Mouse (Mus musculus): Measurements from ENCODE around the gene Tbxa2r.

Gene Tbxa2r

DNA sequence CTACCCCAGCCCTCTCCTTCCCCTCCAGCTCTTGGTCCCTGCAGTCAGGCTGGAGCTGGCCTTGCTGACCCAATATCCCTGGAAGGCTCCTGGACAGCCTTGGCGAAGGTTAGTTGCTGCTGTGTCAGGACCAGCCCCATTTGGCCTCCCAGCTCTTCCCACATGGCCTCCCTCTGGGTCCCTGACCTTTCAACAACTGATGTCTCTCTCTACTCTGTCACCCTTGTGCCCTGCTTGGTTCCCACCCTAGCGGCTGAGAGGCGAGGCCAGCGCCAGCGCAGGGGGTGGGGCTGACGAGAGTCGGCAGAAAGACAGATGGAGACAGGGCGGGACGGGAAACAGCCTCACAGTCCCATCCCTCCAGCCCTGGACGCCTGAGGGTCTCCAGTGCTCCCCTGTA lies at the start of gene Tbxa2r:
Tbxa2r (plus strand) TSS at position 346 of the 400 bp plus-strand sequence.
- peak in 1 of 2 experiments; percentile 74 for DNase-seq (ENCODE audit: low spot score in 2 of 2)

DNA sequence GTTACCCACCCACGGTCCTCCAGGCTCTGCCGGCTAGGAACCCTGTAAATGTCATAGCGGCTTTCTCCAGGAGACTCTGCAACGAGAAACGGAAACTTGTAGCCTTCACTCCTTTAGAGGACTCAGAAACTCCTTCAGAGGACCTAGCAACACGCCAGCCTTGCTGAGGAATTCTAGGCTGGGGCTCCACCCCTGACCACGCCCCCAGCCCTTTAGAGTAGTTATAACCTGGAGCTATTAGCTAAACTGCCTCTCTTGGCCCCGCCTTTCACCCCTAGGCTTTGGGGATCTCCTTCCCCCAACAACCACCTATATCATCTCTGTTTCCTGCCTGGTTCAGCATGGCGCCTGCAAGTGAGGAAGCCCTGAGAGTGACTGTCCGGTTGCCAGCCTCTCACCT lies 49.0 kb upstream of the Tbxa2r start:
- DNase-seq (ENCODE audit: low spot score in 2 of 2), result no peak

DNA sequence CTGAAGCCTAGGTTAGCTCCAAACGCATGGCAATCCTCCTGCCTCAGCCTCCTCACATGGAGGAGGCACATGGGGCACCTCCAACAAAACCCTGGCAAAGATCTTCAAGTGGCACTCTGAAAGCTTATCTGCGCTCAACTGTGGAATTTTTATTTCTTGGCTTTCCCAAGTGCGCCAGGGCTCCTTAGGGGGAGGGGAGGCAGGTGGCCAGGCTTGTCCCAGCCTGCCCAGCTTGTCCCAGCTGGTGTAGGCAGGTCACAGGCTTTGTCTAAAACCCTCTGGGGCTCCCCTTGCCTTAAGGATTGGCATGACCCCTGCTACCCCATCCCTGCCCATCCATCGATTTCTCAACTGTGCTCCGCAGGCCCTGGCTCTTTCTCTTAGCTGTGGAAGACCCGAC lies 44.3 kb upstream of the Tbxa2r start:
- no peak for DNase-seq (ENCODE audit: low spot score in 2 of 2)

DNA sequence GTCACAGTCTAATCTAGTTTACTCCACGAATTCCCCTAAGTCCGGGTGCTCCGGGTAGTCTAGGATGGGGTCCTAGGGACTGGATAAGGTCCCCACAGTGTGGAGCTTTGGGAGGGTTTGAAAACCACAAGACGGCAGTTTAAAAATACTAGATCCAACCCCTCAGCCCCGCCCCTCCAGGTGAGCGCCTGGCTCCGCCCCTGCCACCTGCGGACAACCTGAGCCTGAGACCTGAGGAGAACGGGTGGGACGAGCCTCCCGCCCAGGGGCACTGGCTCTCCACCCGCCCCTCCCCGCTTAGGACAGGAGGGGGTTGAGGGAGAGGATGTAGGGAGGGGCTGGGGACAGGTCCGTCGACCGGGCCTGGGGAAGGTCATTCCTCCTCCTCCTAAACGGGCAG lies 43.8 kb upstream of the Tbxa2r start:
- no peak for DNase-seq (ENCODE audit: low spot score in 2 of 2)

DNA sequence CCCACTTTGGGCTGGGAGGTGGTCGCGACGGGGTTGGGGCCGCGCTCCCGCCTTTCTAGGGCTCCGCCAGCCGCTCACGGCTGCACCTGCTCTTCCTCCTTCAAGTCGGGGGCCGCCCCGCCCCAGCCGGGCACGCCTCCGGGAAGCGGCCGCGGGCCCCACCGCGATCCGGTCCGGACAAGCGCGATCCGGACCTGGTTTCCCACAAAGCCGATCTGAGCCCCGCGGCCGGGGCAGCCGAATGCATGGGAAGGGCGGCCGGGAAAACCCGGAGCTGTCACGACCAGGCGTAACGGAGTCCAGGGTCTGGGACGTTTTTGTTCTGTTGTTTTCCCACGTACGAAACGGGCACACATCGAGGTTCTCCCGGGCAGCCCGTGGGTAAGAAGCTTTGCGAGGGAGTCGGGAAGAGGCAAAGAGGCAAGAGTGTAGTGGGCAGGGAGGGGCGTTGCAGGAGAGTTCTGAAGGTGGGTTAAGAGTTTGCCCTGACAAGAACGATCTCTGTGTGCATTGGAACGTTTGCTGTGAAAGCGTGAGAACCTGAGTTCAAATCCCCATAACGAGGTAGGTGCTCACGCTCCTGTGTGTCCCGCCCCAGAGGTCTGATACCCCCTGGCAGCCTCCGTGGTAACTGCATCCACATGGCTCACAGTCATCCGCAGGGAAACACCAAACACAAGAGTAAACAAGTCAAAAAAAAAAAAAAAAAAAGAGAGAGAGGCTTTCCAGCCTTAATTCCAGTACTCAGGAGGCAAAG lies 42.7 kb upstream of the Tbxa2r start:
- DNase-seq (ENCODE audit: low spot score in 2 of 2), result peak; percentile 91 to 94

DNA sequence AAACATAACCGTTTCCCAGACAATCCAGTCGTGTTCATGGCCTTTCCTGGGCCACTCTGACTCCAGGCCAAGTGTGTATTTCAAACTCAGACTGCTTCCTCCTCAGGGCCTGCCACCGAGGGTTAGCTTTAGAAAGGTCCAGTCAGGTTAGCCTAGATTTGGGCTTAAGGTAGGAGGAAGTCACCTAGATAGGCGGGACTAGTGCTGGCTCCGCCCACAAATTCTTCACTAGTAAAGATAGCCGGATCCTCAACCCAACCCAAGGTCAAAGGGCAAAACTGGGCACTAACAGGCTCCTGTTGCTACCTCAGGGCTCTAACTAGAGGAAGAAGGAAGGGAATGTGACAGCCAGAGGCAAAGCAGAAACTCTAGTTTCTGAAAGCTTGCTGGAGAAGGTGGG lies 41.9 kb upstream of the Tbxa2r start:
- peak in 1 of 2 experiments; percentile 53 for DNase-seq (ENCODE audit: low spot score in 2 of 2)

DNA sequence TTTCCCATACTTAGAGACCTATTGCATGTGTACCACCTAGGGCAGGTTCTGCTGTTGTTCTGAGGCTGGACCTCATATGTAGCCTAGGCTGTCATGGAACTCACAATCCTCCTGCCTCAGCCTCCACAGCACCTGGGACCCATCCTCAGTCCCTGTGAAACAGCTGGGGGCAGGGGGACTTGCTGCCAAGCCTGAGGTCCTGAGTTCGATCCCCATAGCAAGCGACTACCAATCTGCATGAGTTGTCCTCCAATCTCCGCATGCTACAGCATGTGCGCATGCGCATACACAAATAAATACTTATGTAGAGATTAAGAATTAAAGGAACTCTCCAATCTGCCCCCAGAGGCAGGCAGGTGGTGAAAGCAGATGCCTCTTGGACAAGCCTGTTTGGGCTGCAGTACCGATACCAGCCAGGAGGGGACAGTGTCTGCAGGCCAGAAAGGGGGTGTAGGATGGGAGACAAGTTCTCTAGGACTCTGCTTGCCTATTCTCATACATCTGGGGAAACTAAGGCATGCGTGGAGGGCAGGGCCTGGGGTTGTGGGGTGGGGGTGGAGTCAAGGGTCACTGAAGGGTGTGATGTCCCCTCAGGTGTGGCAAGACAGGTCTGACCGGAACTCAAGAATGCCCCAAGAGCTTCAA lies 40.9 kb upstream of the Tbxa2r start:
- DNase-seq (ENCODE audit: low spot score in 2 of 2), result peak; percentile 78 to 90

DNA sequence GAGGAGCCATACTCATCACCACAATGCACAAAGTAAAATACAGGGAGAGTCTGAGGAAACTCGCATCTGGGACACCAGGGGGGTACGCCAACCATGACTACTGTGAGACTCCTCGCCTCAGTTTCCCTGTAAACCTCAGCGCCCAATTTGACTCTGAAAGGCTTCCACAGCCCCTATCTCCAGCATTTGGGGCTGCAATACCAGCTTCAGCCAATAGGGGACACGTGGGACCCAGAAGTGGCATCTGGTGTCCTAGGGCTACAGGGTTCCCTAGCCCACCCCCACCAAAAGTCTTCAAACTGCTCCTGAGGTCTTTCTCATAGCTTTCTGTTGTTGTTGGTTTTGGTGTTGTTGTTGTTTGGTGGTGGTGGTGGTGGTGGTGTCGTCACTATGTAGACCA lies 39.9 kb upstream of the Tbxa2r start:
- DNase-seq (ENCODE audit: low spot score in 2 of 2), result peak; percentile 62 to 81

DNA sequence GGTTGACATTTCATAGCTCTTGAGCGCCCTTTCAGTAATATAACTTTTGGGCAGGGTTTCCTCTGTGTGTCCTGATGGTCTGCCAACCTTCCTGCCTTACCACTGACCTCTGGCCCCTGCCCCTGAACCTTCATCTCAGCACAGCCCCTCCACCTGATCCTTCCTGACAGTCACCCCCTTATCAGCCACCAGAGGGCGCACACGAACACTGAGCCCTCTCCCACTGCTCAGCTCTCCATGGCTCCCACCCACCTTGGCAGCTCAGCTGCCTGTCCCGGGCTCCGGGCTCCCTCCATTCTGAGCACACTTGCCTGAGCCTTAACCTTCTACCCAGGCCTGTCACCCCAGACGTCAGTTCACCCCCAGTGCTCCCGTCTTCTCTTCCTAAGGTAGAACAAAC lies 39.3 kb upstream of the Tbxa2r start:
- peak in 1 of 2 experiments; percentile 79 for DNase-seq (ENCODE audit: low spot score in 2 of 2)

DNA sequence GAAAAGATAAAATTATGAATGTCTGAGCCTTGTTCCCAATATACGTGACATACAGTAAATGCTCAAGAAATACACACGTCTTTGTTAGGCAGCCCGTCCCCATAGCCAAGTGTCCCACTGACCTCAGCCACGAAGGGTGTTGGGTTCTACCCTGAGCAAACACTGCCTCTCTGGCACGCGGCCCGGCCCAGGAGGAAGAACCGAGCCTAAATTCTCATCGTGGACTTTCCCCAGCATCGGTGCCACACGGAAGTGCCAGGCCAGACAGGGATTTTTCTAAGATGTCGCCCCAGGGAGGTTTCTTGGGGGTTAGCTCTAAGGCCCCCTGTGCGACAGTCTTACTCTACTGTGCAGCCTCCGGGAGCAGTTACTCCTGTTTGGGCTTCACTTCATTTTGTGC lies 38.7 kb upstream of the Tbxa2r start:
- no peak for DNase-seq (ENCODE audit: low spot score in 2 of 2)

DNA sequence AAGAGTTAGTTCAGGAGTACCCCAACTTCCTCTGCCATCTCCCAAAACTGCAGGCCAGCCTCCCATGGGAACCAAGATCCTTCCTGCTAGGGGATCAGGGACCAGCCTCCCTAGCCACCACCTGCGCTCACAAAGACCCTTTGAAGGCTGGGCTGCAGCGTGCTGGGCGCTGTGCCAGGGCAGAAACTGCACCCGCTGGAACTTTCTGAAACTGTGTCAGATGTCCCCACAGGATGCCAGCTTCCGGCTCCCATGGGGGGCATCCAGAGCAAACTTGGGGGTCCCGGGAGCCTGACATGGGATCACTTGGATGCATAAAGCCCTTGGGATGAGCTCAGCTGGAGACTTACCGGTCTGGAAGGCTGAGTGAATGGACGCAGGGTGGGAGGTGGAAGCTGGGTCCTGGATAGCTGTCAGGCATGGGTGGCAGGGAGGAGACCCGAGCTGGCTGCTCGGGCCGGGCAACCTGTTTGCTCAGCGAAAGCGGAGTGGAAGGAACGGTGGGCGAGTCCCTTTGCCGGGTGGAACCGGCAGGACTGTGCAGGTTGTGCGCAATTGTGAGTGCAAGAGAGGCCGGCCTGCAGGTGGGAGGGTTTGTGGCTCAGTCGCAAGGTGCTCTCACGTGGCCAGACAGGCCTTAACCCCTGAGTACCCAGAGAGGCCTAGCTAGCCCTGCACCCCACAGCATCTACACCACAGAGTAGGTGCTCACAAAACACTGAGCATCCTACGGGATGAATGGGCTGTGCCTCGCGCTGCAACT lies 37.7 kb upstream of the Tbxa2r start:
- no peak for DNase-seq (ENCODE audit: low spot score in 2 of 2)

DNA sequence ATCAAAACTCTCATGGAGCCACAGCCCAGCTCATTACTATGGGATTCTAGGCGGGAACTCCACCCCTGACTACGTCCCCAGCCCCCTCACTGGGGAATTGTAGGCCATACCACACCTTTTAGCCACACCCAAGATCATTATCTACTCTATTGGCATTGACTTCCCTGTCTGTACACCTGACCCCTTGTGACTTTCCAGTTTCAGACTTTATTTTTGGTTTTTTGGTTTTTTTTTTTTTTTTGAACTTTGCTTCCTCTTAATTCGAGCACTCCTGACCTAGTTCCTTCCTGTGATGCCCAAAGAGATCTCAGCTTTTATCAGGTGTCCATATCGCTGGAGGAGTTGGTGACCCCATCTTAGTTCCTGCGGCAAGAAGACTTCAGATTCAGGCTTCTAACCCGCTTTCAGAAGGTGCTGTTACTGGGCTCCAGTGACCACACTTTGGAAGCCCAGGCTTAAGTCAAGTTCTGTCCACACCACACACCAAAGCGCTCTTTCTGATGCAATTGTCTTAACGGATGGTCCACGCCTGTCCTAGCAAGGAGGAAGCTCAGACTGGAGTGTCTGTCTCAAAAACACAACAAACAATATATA lies 36.9 kb upstream of the Tbxa2r start, which contains the start of gene Tjp3:
Tjp3 (minus strand) TSS at position 71 of the 594 bp plus-strand sequence.
- no peak for DNase-seq (ENCODE audit: low spot score in 2 of 2)

DNA sequence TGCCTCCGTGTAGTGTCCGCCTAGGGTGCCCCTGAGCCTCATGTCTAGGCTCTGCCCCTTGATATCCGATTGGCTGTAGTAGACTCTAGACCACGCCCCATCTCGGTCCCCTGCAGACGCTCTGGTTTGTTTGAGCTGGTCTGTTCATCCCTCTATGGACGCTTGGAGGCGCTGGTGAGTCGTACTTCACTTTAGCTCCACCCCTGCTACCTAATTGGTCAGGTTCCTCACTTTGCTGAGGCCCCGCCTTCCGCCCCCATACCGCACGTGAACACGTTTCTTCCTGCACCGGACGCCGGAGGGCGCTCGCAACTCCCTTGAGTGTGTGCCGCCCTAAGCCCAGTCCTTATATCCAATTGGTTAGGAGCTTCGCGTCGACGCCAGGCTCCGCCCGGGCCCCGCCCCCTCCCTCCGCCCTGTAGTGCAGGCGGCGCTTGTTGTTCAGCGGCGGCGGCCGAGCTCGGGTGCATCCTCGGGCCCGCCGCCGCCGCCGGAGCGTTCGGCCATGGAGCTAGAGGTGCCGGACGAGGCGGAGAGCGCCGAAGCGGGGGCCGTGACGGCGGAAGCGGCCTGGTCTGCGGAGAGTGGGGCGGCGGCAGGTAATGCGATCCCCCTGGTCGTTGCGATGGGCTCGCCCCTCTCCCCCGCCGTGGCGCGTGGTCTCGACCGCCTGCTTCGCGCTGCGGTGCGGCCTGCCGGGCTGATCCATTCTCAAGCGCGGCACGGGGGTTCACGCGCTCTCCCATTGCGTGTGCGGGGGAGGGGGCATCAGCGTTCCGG lies 35.8 kb upstream of the Tbxa2r start, which contains the start of gene Pip5k1c:
Pip5k1c (plus strand) TSS at position 410 of the 780 bp plus-strand sequence.
- peak; percentile 98 to 99 for DNase-seq (ENCODE audit: low spot score in 2 of 2)

DNA sequence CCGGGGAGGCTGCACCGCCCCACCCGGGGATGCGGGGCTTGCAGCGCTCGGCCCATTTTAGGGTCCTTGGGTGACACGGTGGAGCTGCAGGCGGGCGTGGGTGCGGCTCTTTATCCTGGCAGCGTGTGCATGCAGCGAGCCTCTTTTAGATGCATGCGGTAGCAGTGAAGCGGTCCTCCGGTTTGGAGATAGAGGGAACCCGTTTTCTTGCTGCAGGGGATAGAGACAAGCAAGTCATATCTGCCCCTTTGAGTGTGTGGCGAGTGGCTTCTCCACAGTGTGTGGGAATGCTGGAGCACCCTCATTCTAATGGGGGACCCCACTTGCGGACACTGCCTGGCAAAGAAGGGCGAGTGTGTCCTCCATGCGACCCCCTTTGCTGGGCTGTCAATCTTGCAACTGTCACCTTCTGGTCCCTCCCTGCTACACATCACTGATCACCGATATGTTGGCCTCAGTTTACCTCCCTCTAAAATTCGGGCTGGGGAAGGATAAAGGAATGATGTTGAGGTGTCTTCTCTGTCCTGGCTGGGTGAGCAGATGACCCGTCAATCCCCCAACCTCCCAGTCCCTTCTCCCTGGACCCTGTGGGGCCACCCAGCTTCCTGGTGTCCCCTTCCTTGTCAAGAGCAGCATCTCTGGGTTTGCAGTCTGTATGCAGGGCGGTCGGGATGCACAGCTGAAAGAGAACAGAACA lies 35.0 kb upstream of the Tbxa2r start:
- no peak for DNase-seq (ENCODE audit: low spot score in 2 of 2)

DNA sequence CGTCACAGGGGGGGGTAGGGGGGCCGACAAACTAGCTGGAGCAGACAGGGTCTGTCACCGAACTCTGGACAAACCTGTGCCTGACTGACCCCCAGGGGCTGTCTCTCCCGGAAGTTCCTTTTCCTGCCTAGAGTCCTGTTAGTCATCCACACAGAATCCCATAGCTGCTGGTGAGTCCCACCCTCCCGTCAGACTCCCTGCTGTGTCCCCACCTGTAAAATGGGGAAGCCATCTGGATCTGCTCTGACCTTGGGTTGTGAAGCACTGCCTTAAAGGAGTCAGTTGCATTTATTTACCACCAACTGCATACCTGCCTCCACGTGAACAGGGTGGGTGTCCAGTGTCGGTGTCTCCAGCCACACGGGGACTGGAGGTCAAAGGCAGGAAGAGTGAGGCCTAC lies 34.1 kb upstream of the Tbxa2r start:
- DNase-seq (ENCODE audit: low spot score in 2 of 2), result no peak

DNA sequence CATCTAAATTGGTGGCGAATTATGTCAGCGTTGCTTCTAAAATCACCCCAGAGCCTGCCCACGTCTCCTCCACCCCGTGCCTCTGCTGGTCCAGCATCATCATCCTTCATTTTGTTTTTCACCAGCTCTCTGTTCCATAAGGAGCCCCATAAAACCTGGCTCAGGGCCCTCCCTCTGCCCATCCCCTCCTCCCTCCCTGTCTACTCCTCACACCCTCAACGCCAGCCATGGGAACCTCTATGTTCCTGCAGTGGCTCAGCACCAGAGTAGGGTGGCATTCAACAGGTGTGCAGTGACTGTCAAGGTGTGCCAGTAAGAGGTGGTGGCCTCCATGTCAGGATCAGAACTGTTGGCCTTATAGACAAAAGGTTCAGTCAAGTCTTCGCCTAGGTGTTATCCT lies 33.3 kb upstream of the Tbxa2r start:
- DNase-seq (ENCODE audit: low spot score in 2 of 2), result no peak

DNA sequence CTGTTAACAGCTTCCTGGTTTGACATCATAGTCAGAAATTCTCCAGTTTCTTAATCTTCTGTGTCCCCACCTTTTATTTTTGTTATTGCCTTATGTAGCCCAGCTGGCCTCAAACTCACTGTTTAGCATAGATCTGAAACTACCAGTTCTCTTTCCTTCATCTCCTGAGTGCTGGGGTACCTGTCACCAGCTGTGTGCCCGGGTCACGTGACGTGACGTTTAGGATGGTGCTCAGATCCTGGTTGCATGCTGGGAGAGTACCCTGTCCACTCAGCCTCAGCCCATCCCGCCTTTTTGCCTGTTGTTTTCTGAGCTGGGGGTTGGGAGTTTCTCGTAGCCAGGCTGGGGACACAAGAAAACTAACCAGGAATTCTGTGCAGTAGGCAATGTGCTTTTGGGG lies 31.3 kb upstream of the Tbxa2r start:
- DNase-seq (ENCODE audit: low spot score in 2 of 2), result peak in 1 of 2 experiments; percentile 64

DNA sequence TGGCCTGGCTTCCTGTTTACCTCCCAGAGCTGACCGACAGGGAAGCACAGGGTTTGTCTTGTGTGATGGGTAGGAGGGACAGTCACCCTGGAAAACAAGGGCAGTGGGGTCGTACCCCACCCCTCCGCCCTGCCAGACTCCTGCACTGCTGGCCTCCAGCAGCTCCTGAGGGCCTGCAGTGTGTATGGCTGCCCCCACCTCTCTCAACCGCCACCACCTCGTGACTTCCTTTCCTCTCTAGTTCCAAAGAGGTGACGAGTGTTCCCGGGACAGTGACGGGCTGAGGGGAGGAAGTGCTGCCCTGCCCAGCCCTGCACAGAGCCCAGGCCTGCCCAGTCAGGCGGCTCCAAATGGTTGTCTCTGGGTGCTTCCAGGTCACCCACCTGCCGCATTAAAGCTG lies 30.7 kb upstream of the Tbxa2r start:
- peak in 1 of 2 experiments; percentile 59 for DNase-seq (ENCODE audit: low spot score in 2 of 2)

DNA sequence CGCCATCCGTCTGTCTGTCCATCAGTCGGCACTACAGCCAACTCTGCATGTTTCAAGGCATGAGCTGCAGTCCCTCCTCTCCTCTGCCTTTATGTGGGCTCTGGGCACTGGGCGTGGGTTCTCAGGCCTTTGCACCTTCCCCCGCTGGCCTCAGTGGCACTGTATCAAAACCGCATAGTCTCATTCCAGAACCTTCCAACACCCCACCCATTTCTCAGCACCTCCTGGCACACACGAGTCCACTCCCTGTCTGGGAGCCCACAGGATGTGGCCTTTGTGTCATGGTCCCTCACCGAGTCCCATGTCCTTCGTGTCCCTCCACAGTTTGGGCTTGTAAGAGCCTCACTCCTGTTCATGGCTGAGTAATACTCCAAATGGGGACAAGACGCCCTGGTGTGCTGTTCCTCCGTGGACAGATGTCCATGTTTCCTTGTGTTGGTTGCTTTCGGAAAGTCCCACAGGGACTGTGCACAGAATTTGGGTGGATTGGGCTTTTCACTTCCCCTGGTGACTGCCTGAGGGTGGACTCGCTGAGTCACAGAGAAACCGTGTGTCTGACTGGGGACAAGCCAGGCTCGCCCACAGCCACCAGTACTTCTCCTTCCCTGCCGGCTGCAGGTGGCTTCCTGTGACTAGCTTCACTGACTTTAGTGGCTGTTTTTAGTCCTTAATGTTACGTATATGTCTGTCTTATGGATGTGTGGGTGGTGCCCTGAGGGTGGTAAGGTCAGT lies 30.0 kb upstream of the Tbxa2r start:
- DNase-seq (ENCODE audit: low spot score in 2 of 2), result peak in 1 of 2 experiments; percentile 67

All from spleen, postnatal 10 days (tissue).